Mouse (Mus musculus): ENCODE data around the gene Mfsd13b. TPM values are rescaled to one million over a fixed set of nuclear protein-coding genes. Genes with fewer than 3 reads are reported as not detected.
"Not testable (repeated sequence)": the region's sequence is repeated elsewhere in the genome, so short reads cannot be mapped to it uniquely, and the experiment has no call there.

Gene Mfsd13b
- total RNA-seq, 2 experiments from 2014 or later, result 0.54 TPM; not detected in 1

DNA sequence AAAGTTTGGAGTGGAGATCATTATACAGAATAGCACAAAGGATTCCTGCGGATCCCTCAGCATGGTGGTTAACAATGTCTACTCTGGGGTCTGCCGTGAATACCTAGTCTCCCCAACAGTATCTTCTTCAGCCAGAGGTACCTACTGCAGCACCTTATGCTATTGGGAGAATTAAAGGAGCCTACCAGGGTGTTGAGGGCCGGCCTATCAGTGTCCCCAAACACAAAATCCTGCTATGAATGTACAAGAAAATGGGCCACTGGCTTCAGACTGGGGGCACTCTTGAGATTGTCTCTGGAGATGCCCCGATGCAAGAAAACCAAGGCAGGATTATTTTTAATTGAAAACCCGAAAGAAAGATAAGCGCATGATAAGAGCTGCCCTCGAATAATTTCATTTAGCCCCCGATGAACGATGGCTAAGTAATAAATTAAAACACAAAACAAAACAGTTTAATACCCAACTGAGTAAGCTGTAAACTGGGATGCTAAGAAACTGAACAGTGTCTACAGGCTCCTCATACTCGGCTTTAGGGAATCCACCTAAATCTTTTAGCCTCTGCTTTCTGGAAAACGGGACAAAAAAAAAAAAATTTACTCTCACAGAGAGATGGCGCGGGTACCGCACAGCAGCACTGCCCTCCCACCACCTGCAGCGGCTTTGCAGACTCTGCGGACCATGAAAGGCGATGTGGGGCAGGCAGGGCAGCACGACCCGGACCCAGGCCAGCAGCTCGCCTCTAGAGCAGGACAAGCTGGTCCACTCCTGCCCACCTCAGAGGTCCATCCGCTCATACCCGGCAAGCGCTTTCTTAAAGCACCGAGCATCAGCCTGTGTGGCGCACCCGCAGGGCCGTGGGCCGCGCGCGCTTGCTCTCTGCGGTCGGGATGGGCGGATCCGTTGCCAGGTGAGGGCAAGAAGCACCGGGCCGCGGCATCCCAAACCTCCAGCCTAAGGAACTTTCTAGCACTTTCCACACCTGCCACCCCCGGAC lies 1.1 kb upstream of the Mfsd13b start:
- intact Hi-C loops (cut with DNase I), result no loop called here

DNA sequence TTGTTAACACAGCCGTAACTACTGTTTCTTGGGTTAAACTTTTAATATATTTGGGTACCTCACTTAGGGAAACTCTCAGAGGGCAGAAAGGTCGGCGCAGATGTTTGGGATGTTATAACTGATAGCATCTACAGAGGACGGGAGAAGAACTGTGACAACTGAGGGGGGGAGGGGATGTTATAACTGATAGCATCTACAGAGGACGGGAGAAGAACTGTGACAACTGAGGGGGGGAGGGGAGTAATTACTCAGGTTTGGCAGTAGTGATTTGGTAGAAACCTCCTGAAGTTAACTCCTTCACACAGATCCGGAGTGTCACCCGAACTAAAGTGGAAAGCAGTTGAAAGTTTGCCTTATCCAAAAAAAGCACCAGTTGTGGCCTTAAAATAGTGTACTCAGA lies 659 bp downstream of the Mfsd13b start:
- DNase-seq (ENCODE audit: low spot score in 2 of 2), result no peak
- intact Hi-C loops (cut with DNase I), result no loop called here

More for the DNA sequence above, 1.1 kb upstream of the Mfsd13b start:
- peak; percentile 10 to 32 for DNase-seq (ENCODE audit: low spot score in 2 of 2)

DNA sequence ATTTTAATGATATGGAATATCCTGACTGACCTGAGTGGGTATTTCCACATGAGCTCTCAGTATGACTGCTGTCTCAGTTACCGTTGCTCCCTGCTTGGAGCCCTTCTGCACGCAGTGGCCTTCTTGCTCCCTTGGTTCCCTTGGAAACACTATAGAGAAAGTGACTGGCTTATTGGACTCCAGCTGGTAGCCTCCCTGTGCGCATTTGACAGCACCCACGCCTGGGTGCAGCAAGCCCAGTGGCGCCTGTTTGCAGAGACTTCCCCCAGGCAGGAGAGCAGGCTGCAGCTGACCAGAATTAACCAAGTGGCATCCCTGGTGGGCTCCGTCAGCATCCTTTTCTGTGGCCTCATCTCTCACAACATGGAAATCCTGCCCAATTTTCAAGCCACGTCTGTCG lies 8.9 kb downstream of the Mfsd13b start:
- intact Hi-C loops (cut with DNase I), result no loop called here
- no peak for DNase-seq (ENCODE audit: low spot score in 2 of 2)

DNA sequence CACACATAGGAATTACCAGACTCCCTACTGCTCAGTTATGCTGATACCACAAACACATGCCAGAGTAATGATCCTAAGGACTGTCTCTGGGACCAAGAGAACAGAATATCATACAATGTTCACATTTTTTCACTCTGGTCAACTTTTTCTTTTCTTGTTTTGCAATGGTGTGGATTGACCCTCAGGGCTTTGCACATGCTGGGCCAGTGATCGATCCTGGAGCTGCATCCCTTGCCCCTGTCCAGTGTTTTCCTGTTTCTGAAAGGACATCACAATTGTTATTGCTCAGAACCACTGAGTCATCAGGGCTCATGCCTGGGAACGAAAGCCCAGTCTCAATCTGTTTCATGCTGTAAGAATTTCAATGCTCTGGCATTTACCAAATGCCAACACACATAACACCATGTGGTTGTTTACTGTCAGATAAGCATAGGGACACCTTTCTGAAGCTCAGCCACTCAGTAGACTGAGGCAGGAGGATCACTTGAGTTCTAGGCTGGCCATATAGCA lies 16.8 kb downstream of the Mfsd13b start:
- intact Hi-C loops (cut with DNase I), result no loop called here
- DNase-seq (ENCODE audit: low spot score in 2 of 2), result no peak

DNA sequence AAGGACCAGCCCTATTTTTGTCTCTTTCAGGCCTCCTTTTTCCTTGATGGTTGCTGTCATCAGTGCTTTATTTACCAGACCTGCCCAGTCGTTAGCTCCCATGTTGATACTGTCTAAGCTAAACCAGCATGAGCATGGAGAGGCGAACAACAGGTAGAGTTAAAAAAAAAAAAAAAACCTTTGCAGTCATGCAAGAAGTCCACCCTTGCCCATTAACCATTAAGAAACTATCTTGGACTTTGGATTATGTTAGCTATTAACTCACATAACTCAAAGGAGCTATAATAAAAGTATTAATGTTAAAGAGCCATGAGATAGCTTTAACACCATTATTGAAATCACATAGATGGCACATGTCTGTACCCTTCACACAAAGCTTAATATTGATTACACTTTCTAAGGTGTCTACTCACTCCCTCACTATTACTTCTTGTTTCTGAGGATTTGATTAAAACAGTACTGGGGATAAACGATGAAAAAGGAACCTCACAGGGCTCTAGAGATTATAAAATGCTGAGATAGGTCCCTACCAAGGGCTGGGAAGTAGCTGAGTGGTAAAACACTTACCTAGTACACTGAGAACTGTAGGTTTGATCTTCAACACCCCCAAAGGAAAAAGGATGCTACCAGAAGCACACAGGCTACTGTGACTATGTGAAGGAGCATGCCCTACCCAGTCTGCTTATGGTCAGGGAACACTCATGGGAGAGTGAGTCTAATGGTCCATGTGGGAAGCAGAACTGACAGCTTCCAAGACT lies 17.9 kb downstream of the Mfsd13b start:
- intact Hi-C loops (cut with DNase I), result no loop called here
- no peak for DNase-seq (ENCODE audit: low spot score in 2 of 2)

DNA sequence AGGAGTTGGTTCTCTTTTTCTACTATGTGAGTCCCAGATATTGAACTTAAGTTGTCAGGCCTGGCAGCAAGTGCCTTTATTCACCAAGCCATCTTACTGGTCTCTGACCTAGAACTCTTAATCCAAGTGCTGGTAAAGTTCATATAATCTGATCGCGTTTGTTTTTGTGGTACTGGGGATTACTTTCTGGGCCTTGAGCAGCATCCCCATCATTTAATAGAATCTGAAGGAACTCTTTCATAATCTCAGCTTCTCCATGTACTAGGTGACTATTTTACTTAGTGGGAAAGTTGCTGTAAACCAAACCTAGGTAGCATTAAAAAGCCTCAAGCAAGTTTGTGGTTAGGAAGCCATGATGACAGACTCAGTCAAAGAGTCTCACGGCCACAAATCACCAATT lies 19.6 kb downstream of the Mfsd13b start:
- no peak for DNase-seq (ENCODE audit: low spot score in 2 of 2)
- intact Hi-C loops (cut with DNase I), result no loop called here

DNA sequence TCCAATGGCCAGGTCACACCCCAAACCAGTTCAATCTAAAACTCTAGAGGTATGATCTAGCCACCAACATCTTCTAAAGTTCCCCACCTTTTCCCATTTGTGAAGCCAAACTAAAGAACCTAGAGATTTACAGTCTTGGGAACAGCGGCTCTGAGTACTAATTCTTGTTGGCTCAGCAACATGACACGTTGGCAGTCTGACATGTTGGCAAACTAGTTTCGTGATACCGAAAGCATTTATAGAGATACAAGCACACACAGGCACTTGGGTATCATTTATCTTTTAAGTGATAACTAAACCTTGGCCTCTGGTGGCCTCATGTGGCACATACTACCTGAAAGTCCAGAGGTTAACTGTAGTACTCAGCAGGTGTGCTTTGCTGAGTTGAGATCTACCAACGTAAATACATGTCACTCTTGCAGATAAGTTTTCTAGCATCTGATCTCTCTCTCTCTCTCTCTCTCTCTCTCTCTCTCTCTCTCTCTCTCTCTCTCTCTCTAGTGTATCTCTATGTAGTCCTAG lies 20.2 kb downstream of the Mfsd13b start:
- intact Hi-C loops (cut with DNase I), result no loop called here
- DNase-seq (ENCODE audit: low spot score in 2 of 2), result no peak

DNA sequence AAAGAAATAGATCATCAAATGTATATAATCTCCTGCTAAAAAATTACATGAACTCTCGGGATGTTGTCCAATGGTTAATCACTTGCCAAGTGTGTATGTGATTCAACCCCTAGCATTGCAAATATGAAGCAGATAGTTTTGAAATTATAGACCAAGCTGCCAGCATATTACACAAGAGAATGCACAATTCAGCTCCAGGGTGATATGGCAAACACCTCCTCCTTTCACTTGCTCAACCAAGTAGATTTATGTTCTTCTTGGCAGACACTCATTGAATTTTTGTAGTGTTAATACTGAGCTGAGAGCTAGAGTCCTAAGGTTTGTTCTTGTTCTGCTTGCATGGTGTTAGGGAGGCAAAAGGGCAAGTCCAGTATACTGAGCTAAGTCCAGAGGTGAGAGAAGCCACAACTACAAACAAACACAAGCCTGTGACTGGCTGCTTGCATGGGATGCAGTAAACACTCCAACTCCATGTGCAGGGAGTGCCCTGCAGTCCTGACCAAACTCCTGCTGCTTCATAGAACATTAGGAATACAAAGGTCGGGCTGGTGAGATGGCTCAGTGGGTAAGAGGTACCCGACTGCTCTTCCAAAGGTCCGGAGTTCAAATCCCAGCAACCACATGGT lies 21.6 kb downstream of the Mfsd13b start:
- intact Hi-C loops (cut with DNase I), result no loop called here

DNA sequence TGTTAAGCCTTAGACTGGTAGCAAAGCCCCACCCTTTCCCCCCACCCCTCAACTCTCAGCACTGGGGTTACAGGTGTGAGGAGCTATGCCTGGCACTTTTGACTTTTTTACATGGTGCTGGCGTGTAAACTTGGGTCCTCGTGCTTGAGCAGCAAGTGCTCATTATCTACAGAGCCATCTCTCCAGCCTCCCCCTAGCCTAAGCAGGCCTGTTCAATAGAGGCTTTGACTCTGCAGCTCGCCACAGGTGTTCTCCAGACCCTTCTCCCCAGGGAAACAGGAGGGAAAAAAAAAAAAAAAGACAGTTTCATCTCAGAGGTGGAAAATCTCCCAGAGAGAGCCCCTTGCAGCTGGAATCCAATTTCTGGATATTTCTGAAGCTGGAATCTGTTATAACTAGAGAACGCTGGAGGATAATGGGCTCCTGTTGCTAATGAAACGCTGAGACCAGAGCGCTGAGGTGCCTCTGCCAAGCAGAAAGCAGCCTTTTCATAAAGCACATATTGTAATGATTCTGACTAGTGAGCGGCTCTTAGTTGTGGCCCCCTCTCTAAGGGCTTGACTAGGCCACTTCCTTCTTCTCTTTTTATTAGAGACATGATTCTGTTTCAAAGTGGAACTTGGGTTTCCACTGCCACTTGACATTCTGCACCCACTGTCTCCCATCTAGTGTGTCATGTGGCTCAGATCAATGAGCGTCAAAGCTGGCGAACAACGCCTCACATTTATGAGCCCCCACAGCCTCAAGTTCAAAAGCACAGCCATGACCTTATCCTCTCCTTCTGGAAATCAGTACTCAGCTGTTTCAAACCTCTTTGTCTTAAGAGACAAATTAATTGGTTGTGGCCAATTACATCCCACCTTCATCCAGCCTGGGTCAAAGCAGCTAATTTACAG lies 29.7 kb downstream of the Mfsd13b start:
- intact Hi-C loops (cut with DNase I), result no loop called here

More for the DNA sequence above, 21.6 kb downstream of the Mfsd13b start:
- no peak for DNase-seq (ENCODE audit: low spot score in 2 of 2)

DNA sequence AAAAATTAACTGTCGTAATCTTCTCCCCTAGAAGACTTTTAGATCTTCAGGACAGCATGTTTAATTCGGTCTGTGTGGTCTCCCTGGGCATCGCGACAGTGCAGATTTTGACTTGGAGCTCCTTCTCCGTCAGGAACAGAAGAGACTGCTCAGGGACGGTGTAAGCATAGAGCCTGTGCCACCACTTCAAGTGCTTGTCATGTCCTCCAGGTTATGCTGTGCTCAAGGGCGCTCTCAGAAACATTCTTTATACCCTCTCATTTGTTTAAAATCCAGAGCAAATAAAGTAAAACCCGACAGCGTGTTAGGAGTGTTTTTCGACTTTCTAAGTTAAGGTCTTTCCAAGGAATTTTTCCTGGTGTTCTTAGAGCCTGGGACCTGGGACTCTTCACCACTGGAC lies 32.2 kb downstream of the Mfsd13b start:
- intact Hi-C loops (cut with DNase I), result no loop called here
- DNase-seq (ENCODE audit: low spot score in 2 of 2), result no peak

More for the DNA sequence above, 29.7 kb downstream of the Mfsd13b start:
- DNase-seq (ENCODE audit: low spot score in 2 of 2), result no peak

DNA sequence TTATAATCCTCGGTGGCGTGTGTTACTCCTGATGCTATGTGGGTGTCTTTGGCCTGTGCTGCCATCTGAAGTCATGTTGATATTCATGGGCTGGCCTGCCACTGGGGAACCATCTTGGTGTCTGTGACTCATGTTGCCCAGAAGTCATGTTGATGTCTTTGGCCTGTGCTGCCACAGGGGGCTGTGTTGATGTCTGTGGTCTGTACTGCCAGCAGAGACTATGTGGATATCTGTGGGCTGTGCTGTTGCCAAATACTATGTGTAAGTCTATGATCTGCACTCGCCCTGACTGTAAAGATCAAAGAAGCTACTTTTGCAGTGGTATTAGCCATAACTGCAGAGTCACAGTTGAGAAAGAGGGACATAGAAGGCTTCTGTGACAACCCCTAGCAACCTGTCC lies 36.5 kb downstream of the Mfsd13b start:
- intact Hi-C loops (cut with DNase I), result no loop called here
- no peak for DNase-seq (ENCODE audit: low spot score in 2 of 2)

DNA sequence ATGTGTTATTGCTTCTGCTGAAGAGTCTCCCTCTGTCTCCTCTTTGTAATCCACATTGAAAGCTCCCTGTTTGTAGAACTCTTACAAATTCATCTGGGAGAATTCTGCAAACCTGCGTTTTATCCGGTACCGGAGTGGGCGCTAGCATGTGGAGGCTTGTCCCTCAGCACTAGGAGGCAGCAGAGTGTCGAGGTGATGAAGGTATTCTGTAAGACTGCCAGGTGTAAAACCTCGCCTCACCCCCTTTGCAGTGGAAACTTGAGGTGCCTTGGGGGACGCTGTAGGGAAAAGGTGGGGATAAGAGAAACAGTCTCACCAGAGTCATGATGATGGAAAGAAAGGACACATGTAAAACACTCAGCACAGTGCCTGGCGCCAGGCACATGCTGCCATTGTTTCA lies 38.0 kb downstream of the Mfsd13b start:
- DNase-seq (ENCODE audit: low spot score in 2 of 2), result peak in 1 of 2 experiments; percentile 8
- intact Hi-C loops (cut with DNase I), result no loop called here

DNA sequence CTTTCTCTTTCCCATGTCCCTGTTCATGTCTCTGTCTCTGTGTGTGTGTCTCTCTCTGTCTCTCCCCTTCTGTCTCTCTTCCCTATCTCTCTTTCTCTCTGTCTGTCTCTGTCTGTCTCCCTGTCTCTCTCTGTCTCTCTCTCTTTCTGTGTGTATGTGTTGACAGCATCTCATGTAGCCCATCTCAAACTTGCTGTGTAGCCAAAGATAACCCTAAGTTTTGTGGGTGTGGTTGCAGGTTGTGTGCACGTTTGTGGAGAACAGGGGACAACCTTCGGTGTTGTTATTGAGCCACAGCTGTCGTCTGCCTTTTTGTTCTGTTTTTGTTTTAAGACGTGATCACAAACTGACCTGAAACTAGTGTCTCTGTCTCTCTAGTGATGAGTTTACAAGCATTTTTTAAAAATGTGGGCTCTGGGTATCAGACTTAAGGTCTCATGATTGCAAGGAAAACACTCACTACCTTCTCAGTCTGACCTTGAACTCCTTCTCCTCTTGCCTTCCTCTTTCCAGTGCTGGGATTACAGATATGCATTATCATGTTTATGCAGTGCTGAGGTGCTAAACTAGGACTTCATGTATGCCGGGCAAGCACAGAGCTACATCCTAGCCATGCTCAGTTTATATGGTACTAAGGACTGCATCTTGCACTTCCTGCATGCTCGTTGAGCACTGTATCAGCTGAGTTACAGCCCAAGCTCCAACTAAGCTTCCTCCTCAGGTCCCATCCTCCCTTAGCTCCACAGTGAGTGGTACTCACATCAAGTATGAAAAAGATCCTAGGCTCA lies 43.1 kb downstream of the Mfsd13b start:
- intact Hi-C loops (cut with DNase I), result no loop called here
- DNase-seq (ENCODE audit: low spot score in 2 of 2), result no peak

DNA sequence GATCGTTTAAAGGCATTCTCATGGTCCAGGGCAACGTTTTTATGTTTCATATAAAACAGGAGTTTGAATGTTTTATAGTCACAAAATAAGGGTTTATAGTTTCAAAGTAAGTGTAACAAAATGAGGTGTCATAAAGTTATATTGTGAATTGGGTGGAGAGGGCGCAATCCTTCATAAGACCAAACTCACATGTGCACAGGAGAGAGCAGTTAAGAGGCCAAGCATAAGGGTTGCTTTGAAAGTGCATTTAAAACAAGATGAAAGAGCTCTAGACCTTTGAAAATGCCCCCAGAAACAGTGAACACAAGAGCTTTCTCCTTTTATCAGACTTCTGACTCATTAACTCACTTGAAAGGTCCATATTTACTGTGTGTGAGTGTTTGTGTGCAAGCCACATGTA lies 44.0 kb downstream of the Mfsd13b start:
- no peak for DNase-seq (ENCODE audit: low spot score in 2 of 2)
- intact Hi-C loops (cut with DNase I), result no loop called here

DNA sequence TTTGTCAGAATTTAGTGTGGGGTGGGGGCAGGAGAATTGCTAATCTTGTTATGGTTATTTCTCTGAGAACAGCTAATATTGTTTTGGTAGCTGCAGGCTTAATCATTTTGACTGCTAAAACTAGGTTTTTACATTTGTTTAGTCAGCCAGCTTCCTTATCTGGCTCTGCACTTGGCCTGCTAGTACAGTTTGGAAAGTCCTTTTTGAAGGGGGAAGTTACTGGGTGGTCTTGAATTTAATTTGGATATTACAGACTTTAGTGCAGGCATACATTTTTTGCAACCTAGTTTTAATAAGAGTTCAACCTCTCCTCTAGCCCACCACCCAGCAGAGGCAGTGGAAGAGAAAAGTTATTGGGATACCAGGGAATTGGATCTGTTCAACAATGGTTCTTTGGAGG lies 47.6 kb downstream of the Mfsd13b start:
- intact Hi-C loops (cut with DNase I), result loop anchor here (10.0 kb wide), 1 partner anchor 195 kb away; no protein-coding TSS in a partner anchor
- not testable (repeated sequence) for DNase-seq (ENCODE audit: low spot score in 2 of 2)

DNA sequence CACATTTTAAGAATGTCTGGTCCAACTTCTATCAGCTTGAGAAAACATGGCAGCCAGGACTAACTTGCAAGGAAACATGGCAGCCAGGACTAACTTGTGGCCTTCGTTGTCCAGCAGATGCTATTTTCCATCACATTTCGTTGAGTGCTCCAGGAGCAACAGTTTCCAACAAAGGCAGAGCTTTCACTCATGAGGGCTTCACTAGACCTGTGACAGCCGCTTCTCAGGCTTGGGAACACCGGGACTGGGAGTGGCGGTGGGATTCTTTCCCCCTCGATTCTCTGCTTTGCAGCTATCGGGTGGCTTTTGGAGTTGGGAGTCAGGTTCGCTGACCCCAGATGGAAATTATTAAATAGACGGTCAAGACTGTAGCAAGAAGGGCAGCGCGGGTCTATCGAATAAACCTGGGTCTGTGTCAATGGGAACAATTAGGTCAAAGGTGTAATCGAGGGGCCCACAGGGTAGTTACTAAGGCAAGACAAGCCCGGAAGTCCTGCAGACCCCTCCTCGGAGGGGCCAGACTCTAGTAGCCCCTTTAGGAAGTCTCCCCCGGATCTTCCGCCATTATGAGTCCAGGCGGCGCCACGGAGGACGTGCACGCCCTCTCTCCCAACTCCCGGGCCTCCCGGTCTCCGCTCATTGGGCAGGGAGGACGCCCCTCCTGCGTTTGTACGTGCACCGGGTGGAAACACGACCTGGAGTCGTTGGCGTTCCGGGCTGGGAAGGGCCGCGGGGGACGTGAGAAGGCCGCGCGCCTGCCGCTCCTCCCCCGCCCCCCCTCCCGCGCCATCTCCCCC lies 51.7 kb downstream of the Mfsd13b start, which contains the start of gene Mettl9:
Gene Mettl9 (plus strand): TSS at position 590 of the 797 bp plus-strand sequence.
- DNase-seq (ENCODE audit: low spot score in 2 of 2), result peak; percentile 90 to 91
- intact Hi-C loops (cut with DNase I), result loop anchor here (10.0 kb wide), 1 partner anchor 199 kb away; no protein-coding TSS in a partner anchor

DNA sequence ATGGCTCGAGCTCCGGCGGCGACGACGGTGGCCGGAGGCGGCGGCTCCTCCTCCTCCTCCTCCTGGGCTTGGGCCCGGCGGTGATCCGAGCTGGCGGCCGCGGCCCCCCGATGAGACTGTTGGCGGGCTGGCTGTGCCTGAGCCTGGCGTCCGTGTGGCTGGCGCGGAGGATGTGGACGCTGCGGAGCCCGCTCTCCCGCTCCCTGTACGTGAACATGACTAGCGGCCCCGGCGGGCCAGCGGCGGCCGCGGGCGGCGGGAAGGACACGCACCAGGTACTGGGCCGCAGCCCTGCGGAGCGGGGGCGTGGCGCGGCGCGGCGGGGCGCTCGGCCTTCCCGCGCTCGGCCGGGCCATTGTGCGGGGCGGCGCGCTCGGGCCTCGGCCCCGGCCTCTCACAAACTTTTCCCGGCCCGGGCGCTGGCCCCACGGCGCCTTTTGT lies 52.4 kb downstream of the Mfsd13b start:
- intact Hi-C loops (cut with DNase I), result loop anchor here (10.0 kb wide), 1 partner anchor 200 kb away; no protein-coding TSS in a partner anchor
- peak in 1 of 2 experiments; percentile 78 for DNase-seq (ENCODE audit: low spot score in 2 of 2)
